Mouse (Mus musculus): ENCODE measurements around the gene Igsf6. TPM values are rescaled to one million over a fixed set of nuclear protein-coding genes. Genes with fewer than 3 reads are reported as not detected.
"Not testable (repeated sequence)": the region's sequence is repeated elsewhere in the genome, so short reads cannot be mapped to it uniquely, and the experiment has no call there.

The Igsf6 gene
- total RNA-seq, 4 experiments from 2014 or later, result 0.22 to 1.3 (median 0.98) TPM; not detected in 1

GRCm38 (mm10) chr7:121059477-121060218 is 14.7 kb downstream of the Igsf6 start:
- DNase-seq (ENCODE audit: low spot score in 2 of 2), result no peak

GRCm38 (mm10) chr7:121053071-121053470 is 21.3 kb downstream of the Igsf6 start:
- no peak for DNase-seq (ENCODE audit: low spot score in 2 of 2)

GRCm38 (mm10) chr7:121047624-121048023 is 26.7 kb downstream of the Igsf6 start:
- DNase-seq (ENCODE audit: low spot score in 2 of 2), result no peak

GRCm38 (mm10) chr7:121045671-121046453 is 28.5 kb downstream of the Igsf6 start:
- no peak for DNase-seq (ENCODE audit: low spot score in 2 of 2)

DNA sequence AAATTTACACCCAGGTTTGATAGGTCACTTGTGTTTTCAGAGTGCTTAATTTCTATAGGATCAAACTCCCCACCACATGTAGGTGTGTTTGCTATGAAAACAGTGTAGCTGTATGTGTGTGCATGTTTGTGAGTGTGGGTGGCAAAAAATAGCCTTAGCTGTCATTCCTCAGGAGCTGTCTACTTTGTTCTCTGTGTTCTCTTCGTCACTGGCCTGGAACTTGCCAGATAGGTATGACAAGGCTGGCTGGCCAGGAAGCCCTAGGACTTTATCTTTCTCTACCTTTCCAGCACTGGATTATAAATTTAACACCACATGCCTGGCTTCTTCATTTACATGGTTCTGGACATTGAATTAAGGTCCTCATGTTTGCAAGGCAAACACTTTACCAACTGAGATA is 30.1 kb downstream of the Igsf6 start:
- no peak for DNase-seq (ENCODE audit: low spot score in 2 of 2)

DNA sequence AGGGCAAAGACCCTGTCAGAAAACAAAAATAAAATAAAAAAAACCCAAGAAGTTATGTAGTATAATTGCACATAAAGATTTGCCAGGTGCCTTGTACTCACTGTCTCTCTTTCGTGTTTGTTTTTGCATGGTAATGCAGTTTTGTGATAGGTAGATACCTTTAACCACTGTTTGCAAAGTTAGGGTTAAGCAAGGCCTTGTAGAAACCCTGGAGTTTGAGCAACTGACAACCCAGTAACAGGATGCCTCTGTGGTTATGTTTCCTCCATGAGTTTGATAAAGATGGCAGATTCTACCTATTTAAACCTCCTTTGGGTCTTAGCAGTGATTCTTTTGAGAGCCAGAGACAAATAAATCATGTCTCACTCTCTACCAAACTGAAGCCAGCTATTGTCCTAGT is 30.9 kb downstream of the Igsf6 start:
- no peak for DNase-seq (ENCODE audit: low spot score in 2 of 2)

DNA sequence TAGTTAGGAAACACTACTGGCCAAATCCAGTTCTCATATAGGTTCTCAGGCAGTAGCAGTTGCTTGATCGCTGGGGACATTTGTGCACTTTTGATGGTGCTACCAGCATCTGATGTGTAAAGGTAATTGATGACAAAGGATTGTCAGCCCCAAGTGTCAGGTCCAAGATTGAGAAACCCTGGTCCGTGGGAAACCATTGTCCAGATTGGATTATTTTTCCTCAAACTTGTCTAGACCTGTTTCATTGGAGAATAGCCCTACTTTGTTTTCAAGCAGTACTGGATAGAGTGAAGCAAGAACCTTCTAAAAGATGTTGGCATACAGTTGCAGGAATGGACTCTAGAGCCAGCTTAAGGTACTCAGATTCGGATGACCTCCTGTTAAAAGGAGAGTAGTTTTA is 31.4 kb downstream of the Igsf6 start:
- no peak for DNase-seq (ENCODE audit: low spot score in 2 of 2)

- DNase-seq (ENCODE audit: low spot score in 2 of 2), result no peak
Observed at GRCm38 (mm10) chr7:121041989-121042388, 32.4 kb downstream of the Igsf6 start.

DNA sequence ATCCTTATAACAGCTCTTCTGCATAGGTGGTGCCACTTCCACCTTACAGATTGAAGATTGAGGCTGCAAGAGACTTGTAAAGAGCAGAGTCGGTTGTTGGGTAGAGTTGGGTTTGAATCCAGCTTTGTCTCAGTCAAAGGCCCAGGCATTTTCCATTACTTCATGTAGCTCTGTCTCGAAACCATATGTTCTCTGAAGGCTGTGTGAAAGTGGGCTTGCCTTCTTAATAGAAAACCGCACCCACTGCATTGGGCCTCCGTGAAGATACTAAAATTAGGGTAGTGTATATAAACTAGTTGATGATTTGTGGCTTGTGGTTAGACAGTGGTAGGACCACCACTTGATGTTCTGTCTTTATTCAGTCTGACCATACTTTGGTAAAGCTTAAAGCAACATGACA is 33.8 kb downstream of the Igsf6 start:
- DNase-seq (ENCODE audit: low spot score in 2 of 2), result no peak

DNA sequence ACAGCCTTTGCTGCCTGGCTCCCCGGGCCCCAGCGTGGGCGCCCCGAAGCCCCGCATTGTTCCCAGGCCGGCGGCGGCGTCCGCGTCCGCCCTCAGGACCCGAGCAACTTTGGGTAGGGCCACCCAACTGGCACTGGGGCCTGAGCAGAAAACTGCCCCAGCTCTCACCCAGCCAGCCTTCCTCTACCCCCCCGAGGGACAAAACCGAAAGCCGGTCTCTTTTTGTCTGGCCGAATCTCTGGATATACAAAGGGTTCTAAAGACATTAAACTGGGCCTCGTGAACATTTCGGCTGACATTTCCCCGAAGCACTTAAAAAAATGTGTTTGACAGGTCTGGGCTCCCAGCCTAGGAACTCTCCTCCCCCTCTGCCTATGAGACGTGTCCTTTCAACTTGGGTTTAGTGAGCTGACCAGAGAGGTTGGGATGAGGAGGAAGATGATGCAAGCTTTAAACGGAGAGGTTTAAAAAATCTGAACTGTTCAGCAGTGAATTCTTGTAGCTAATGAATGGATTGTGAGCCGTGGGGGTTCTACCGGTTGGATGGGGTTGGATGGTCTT is 39.1 kb downstream of the Igsf6 start:
- no peak for DNase-seq (ENCODE audit: low spot score in 2 of 2)

DNA sequence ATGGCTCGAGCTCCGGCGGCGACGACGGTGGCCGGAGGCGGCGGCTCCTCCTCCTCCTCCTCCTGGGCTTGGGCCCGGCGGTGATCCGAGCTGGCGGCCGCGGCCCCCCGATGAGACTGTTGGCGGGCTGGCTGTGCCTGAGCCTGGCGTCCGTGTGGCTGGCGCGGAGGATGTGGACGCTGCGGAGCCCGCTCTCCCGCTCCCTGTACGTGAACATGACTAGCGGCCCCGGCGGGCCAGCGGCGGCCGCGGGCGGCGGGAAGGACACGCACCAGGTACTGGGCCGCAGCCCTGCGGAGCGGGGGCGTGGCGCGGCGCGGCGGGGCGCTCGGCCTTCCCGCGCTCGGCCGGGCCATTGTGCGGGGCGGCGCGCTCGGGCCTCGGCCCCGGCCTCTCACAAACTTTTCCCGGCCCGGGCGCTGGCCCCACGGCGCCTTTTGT is 39.7 kb downstream of the Igsf6 start:
- peak; percentile 39 to 53 for DNase-seq (ENCODE audit: low spot score in 2 of 2)

DNA sequence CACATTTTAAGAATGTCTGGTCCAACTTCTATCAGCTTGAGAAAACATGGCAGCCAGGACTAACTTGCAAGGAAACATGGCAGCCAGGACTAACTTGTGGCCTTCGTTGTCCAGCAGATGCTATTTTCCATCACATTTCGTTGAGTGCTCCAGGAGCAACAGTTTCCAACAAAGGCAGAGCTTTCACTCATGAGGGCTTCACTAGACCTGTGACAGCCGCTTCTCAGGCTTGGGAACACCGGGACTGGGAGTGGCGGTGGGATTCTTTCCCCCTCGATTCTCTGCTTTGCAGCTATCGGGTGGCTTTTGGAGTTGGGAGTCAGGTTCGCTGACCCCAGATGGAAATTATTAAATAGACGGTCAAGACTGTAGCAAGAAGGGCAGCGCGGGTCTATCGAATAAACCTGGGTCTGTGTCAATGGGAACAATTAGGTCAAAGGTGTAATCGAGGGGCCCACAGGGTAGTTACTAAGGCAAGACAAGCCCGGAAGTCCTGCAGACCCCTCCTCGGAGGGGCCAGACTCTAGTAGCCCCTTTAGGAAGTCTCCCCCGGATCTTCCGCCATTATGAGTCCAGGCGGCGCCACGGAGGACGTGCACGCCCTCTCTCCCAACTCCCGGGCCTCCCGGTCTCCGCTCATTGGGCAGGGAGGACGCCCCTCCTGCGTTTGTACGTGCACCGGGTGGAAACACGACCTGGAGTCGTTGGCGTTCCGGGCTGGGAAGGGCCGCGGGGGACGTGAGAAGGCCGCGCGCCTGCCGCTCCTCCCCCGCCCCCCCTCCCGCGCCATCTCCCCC is 40.3 kb downstream of the Igsf6 start, which contains the start of gene Mettl9:
Gene Mettl9 (plus strand): TSS at position 590 of the 797 bp plus-strand sequence.
- peak; percentile 82 to 91 for DNase-seq (ENCODE audit: low spot score in 2 of 2)

- DNase-seq (ENCODE audit: low spot score in 2 of 2), result not testable (repeated sequence)
Observed at GRCm38 (mm10) chr7:121029947-121030346, 44.4 kb downstream of the Igsf6 start.

GRCm38 (mm10) chr7:121026300-121026699 is 48.1 kb downstream of the Igsf6 start:
- DNase-seq (ENCODE audit: low spot score in 2 of 2), result no peak

- DNase-seq (ENCODE audit: low spot score in 2 of 2), result no peak
Observed at GRCm38 (mm10) chr7:121025221-121026008, 49.0 kb downstream of the Igsf6 start.

- no peak for DNase-seq (ENCODE audit: low spot score in 2 of 2)
Observed at GRCm38 (mm10) chr7:121020277-121020676, 54.1 kb downstream of the Igsf6 start.

DNA sequence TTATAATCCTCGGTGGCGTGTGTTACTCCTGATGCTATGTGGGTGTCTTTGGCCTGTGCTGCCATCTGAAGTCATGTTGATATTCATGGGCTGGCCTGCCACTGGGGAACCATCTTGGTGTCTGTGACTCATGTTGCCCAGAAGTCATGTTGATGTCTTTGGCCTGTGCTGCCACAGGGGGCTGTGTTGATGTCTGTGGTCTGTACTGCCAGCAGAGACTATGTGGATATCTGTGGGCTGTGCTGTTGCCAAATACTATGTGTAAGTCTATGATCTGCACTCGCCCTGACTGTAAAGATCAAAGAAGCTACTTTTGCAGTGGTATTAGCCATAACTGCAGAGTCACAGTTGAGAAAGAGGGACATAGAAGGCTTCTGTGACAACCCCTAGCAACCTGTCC is 55.6 kb downstream of the Igsf6 start:
- no peak for DNase-seq (ENCODE audit: low spot score in 2 of 2)

DNA sequence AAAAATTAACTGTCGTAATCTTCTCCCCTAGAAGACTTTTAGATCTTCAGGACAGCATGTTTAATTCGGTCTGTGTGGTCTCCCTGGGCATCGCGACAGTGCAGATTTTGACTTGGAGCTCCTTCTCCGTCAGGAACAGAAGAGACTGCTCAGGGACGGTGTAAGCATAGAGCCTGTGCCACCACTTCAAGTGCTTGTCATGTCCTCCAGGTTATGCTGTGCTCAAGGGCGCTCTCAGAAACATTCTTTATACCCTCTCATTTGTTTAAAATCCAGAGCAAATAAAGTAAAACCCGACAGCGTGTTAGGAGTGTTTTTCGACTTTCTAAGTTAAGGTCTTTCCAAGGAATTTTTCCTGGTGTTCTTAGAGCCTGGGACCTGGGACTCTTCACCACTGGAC is 59.9 kb downstream of the Igsf6 start:
- no peak for DNase-seq (ENCODE audit: low spot score in 2 of 2)

All from left cerebral cortex, adult 8-10 months (tissue).